Mouse (Mus musculus): ENCODE measurements at regions not wholly inside any gene's neighbourhood (a gene's known extent, or its start where the extent isn't known, plus 50 kb on each side); places are given as distances from the start of the nearest gene placed in this dataset.

GRCm38 (mm10) chr4:89366581-89367141 is 55.8 kb upstream of the Cdkn2b start:
- Histone ChIP-seq H3K9ac (no peak overlapping the region), H3K9me3 (replicated peaks) (no peaks in the 10 kb centered on the region), H3K4me1 (replicated peaks) (no peaks in the 10 kb centered on the region), H3K4me3 (replicated peaks) (no peak overlapping the region), H3K36me3 (replicated peaks) (no peaks in the 10 kb centered on the region), H3K4me2 (no peak overlapping the region), H3K27ac (replicated peaks) (no peak overlapping the region), H3K27me3 (peaks cover 3% of the 10 kb centered on the region; the same call in 1 of the 2 replicates)
- no peak for ATAC-seq (ENCODE audit: insufficient read depth)
- WGBS (ENCODE audit: insufficient replicate concordance): 34% methylated on average over 10 of the region's 10 CpGs

DNA sequence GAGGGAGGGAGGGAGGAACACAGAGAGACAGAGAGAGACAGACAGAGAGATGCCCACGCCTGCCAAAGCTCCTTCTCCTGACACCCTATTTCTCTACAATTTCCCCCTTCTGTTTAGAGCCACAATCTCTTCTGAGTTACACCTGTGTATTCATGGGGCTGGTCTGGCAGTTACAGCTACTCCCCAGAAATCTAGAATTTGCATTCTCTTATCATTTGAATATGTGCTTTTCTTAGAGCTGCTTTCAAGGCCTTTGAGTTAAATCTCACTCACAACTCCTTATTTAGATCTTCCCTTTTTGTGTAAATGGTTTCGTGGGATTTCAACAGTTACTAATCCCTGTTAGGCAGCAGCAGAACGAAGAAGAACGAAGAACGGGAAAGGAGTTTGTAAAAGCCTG is 55.0 kb upstream of the Cdkn2b start:
- H3K4me3 ChIP-seq (replicated peaks): no peak overlapping the region
- no peaks in the 10 kb centered on the region for H3K4me1 ChIP-seq (replicated peaks)
- no peak overlapping the region for H3K9ac ChIP-seq
- H3K36me3 ChIP-seq (replicated peaks): no peaks in the 10 kb centered on the region
- no peak overlapping the region for H3K27ac ChIP-seq (replicated peaks)
- H3K4me2 ChIP-seq: no peak overlapping the region
- H3K27me3 ChIP-seq: peaks cover 3% of the 10 kb centered on the region; the same call in 1 of the 2 replicates
- no peaks in the 10 kb centered on the region for H3K9me3 ChIP-seq (replicated peaks)
- WGBS (ENCODE audit: insufficient replicate concordance): 33% methylated on average over 5 of the region's 5 CpGs
- ATAC-seq (ENCODE audit: insufficient read depth): no peak

- H3K27me3 ChIP-seq: peaks cover 3% of the 10 kb centered on the region; the same call in 1 of the 2 replicates
- no peak overlapping the region for H3K4me3 ChIP-seq (replicated peaks)
- no peak overlapping the region for H3K4me2 ChIP-seq
- H3K9me3 ChIP-seq (replicated peaks): no peaks in the 10 kb centered on the region
- 42% methylated on average over 2 of the region's 2 CpGs for WGBS (ENCODE audit: insufficient replicate concordance)
- no peak overlapping the region for H3K9ac ChIP-seq
- no peak overlapping the region for H3K27ac ChIP-seq (replicated peaks)
- ATAC-seq (ENCODE audit: insufficient read depth): no peak
- no peaks in the 10 kb centered on the region for H3K36me3 ChIP-seq (replicated peaks)
- no peaks in the 10 kb centered on the region for H3K4me1 ChIP-seq (replicated peaks)
Observed at GRCm38 (mm10) chr4:89363150-89363683, 52.4 kb upstream of the Cdkn2b start.

DNA sequence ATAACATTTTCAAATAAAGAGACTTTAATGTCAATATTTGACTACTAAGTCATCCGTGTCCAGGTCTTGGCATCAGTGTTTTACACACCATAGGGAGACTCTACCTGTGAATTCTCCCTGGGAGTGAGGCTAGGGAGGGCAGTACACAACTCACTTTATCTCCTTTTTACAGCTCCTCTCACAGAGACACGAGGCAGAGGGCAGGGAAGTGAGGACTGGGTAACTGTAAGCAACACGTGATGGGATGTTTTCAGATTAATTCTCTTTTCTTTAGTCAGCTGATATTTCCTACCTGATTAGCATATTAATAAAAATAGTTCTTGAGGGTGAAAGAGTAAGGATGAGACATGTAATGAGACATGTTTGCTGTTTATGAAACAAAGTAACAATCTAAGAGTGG is 51.8 kb upstream of the Cdkn2b start:
- 31% methylated on average over 3 of the region's 3 CpGs for WGBS (ENCODE audit: insufficient replicate concordance)
- Histone ChIP-seq H3K36me3 (replicated peaks) (no peaks in the 10 kb centered on the region), H3K4me2 (no peak overlapping the region), H3K9ac (no peak overlapping the region), H3K27ac (replicated peaks) (no peak overlapping the region), H3K9me3 (replicated peaks) (no peaks in the 10 kb centered on the region), H3K27me3 (peaks cover 3% of the 10 kb centered on the region; the same call in 1 of the 2 replicates), H3K4me3 (replicated peaks) (no peak overlapping the region), H3K4me1 (replicated peaks) (no peaks in the 10 kb centered on the region)
- ATAC-seq (ENCODE audit: insufficient read depth): no peak

GRCm38 (mm10) chr4:89361316-89361715 is 50.5 kb upstream of the Cdkn2b start:
- Histone ChIP-seq H3K4me3 (replicated peaks) (no peak overlapping the region), H3K27me3 (peaks cover 1% of the 10 kb centered on the region; the same call in 1 of the 2 replicates), H3K4me2 (no peak overlapping the region), H3K36me3 (replicated peaks) (no peaks in the 10 kb centered on the region), H3K4me1 (replicated peaks) (no peaks in the 10 kb centered on the region), H3K27ac (replicated peaks) (no peak overlapping the region), H3K9me3 (replicated peaks) (no peaks in the 10 kb centered on the region), H3K9ac (no peak overlapping the region)
- WGBS (ENCODE audit: insufficient replicate concordance): 65% methylated on average over 7 of the region's 7 CpGs
- ATAC-seq (ENCODE audit: insufficient read depth): no peak
